Mouse (Mus musculus): ENCODE data around the gene Chrm5. TPM values are rescaled to one million over a fixed set of nuclear protein-coding genes. Genes with fewer than 3 reads are reported as not detected.

Chrm5 gene
- polyA plus RNA-seq, 1 experiment from 2014 or later, result not detected

DNA sequence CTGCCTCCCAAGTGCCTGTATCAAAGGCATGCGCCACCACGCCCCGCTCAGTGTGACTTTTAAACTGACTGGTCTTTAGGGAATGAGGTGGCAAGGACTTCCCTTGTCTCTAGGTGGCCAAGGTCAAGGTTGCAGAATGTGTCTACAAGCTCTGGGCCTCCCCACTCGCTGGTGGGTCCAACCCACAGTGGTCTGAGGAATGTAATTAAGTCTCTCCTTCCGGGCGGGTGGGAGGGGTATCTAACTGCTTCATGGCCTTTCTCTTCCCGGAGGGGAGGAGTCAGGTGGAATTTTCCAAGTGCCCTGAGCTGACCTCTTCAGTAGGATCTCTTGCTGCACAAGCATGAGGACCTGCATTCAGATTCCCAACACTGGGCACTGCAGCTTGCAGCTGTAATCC lies 17.3 kb upstream of the Chrm5 start:
- Histone ChIP-seq H3K4me3 (no peak overlapping the region), H3K4me2 (replicated peaks) (no peak overlapping the region), H3K4me1 (peaks cover 14% of the 10 kb centered on the region), H3K36me3 (no peaks in the 10 kb centered on the region), H3K27ac (no peak overlapping the region), H3K27me3 (no peaks in the 10 kb centered on the region), H3K9me3 (no peaks in the 10 kb centered on the region), H3K9ac (no peak overlapping the region)
- 70% methylated on average over 7 of the region's 7 CpGs for WGBS
- ATAC-seq (ENCODE audit: low FRiP score, low read depth), result no peak

- no peak; the same call in 1 of the 2 replicates for ATAC-seq (ENCODE audit: low FRiP score, low read depth)
- 43% methylated on average over 11 of the region's 11 CpGs for WGBS
Measured at GRCm38 (mm10) chr2:112493539-112494260, 13.1 kb upstream of the Chrm5 start.

DNA sequence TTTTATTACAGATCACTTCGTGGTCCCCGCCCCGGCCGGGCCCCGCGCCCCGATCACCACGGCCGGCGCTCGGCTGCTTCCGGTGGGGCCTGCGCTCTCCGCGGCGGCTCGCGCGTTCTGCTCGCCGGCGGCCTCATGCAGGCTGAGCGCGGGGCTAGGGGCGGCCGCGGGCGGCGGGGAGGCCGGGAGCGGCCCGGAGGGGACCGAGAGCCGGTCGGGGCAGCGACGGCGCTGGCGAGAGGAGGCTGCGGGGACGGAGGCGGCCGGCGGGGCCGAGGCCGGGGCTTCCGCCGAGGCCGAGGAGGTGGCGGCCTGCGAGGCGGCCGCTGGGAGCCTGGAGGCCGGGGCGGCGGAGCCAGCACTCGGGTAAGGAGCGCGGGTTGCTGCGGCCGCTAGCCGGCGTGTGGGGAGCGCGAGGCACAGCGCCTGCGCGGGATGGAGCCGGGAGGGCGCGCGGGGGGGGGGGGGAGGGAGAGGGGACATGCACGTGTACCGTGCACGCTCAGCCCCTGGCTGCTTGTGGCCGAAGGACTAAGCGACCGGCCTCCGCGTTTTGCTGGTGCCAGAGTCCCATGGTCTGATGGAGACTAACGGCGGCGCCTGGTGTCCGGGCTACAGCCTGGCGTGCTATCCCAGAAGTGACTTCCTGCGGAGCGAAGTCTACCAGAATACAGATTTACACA lies 12.4 kb upstream of the Chrm5 start, which contains the start of gene Aven:
Aven (plus strand) TSS at position 109 of the 683 bp plus-strand sequence.
- Histone ChIP-seq H3K36me3 (no peaks in the 10 kb centered on the region), H3K4me2 (replicated peaks) (peak within 1 kb of the TSS; percentile 68)

More at GRCm38 (mm10) chr2:112493539-112494260, 13.1 kb upstream of the Chrm5 start:
- H3K36me3 ChIP-seq, result no peaks in the 10 kb centered on the region
- peak overlapping the region; percentile 99 for H3K9ac ChIP-seq
- peak overlapping the region; percentile 99; the same call in 1 of the 2 replicates for H3K27ac ChIP-seq
- H3K4me1 ChIP-seq, result peaks cover 16% of the 10 kb centered on the region
- no peaks in the 10 kb centered on the region for H3K9me3 ChIP-seq
- H3K4me2 ChIP-seq (replicated peaks), result peak overlapping the region; percentile 68
- H3K27me3 ChIP-seq, result no peaks in the 10 kb centered on the region
- H3K4me3 ChIP-seq, result peak overlapping the region; percentile 75

DNA sequence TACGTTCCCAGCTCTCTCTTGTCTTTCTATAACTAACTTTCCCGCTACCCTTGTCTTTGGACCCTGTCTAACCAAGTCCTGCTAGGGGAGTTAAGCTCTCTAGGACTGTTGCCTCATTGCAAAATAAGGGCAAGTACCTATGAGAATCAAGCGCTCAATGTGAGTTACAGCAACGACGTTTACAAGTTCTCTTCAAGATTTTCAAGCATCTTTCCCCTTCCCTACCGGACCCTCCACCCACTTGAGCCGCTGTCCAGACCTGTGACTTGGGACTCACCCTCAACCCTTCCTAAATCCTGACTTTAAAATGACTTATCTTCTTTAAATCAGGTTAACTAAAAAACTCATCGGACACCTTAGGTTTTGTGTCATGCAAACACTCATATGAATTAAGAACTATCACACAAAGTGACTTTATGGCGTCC lies 11.9 kb upstream of the Chrm5 start:
- Histone ChIP-seq H3K4me2 (replicated peaks) (peak overlapping the region; percentile 68), H3K36me3 (no peaks in the 10 kb centered on the region), H3K9ac (peak overlapping the region; percentile 99), H3K27ac (peak overlapping the region; percentile 99), H3K4me3 (peak overlapping the region; percentile 75), H3K27me3 (no peaks in the 10 kb centered on the region), H3K4me1 (peaks cover 13% of the 10 kb centered on the region), H3K9me3 (no peaks in the 10 kb centered on the region)
- ATAC-seq (ENCODE audit: low FRiP score, low read depth), result peak; percentile 10
- WGBS, result 7% methylated on average over 9 of the region's 9 CpGs

More for the DNA sequence above, 12.4 kb upstream of the Chrm5 start, which contains the start of gene Aven:
- H3K4me1 ChIP-seq, result peaks cover 14% of the 10 kb centered on the region
- no peaks in the 10 kb centered on the region for H3K27me3 ChIP-seq
- no peaks in the 10 kb centered on the region for H3K9me3 ChIP-seq
- ATAC-seq (ENCODE audit: low FRiP score, low read depth), result peak; percentile 94
- H3K27ac ChIP-seq, result peak within 1 kb of the TSS; percentile 99
- H3K9ac ChIP-seq, result peak within 1 kb of the TSS; percentile 99
- peak within 1 kb of the TSS; percentile 75 for H3K4me3 ChIP-seq
- WGBS, result under 1% methylated on average over 61 of the region's 87 CpGs

DNA sequence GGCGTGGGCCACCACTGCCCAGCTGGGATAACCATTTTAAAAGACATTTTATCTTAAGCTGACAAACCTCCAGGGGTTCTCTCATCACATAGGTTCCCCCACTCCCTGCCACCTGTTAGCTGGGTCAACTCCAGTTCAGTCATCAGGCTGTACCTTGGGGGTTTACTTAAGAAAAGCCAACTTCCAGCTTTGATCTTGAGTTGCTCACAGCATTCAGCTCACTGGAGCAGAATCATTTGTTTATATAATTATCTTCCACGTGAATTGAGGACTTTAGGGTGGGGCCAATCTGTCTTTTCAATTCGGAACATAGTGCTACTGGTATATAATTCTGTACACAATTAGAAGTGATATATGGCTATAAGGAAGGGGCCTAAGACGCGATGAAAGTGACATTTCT lies 11.1 kb upstream of the Chrm5 start:
- H3K36me3 ChIP-seq, result no peaks in the 10 kb centered on the region
- no peaks in the 10 kb centered on the region for H3K9me3 ChIP-seq
- H3K4me2 ChIP-seq (replicated peaks), result peak overlapping the region; percentile 68; the same call in 1 of the 2 replicates
- ATAC-seq (ENCODE audit: low FRiP score, low read depth), result no peak
- H3K27ac ChIP-seq, result no peak overlapping the region
- H3K9ac ChIP-seq, result no peak overlapping the region
- 77% methylated on average over 5 of the region's 5 CpGs for WGBS
- H3K27me3 ChIP-seq, result no peaks in the 10 kb centered on the region
- peaks cover 13% of the 10 kb centered on the region for H3K4me1 ChIP-seq
- H3K4me3 ChIP-seq, result no peak overlapping the region

- H3K9ac ChIP-seq, result no peak overlapping the region
- no peak overlapping the region for H3K27ac ChIP-seq
- 77% methylated on average over 11 of the region's 11 CpGs for WGBS
- H3K36me3 ChIP-seq, result no peaks in the 10 kb centered on the region
- no peak overlapping the region for H3K4me3 ChIP-seq
- no peak for ATAC-seq (ENCODE audit: low FRiP score, low read depth)
- H3K4me1 ChIP-seq, result peaks cover 13% of the 10 kb centered on the region
- H3K27me3 ChIP-seq, result no peaks in the 10 kb centered on the region
- H3K9me3 ChIP-seq, result no peaks in the 10 kb centered on the region
- no peak overlapping the region for H3K4me2 ChIP-seq (replicated peaks)
Measured at GRCm38 (mm10) chr2:112490483-112491196, 10.1 kb upstream of the Chrm5 start.

GRCm38 (mm10) chr2:112484886-112485285 lies 4.3 kb upstream of the Chrm5 start:
- Histone ChIP-seq H3K4me2 (replicated peaks) (no peak overlapping the region), H3K4me1 (no peaks in the 10 kb centered on the region), H3K4me3 (no peak overlapping the region), H3K27ac (no peak overlapping the region), H3K27me3 (no peaks in the 10 kb centered on the region), H3K36me3 (no peaks in the 10 kb centered on the region), H3K9ac (no peak overlapping the region), H3K9me3 (no peaks in the 10 kb centered on the region)
- no peak for ATAC-seq (ENCODE audit: low FRiP score, low read depth)
- 69% methylated on average over 2 of the region's 2 CpGs for WGBS

- no peak overlapping the region for H3K4me3 ChIP-seq
- ATAC-seq (ENCODE audit: low FRiP score, low read depth), result no peak
- 71% methylated on average over 2 of the region's 2 CpGs for WGBS
Measured at GRCm38 (mm10) chr2:112483334-112483651, 2.7 kb upstream of the Chrm5 start.

DNA sequence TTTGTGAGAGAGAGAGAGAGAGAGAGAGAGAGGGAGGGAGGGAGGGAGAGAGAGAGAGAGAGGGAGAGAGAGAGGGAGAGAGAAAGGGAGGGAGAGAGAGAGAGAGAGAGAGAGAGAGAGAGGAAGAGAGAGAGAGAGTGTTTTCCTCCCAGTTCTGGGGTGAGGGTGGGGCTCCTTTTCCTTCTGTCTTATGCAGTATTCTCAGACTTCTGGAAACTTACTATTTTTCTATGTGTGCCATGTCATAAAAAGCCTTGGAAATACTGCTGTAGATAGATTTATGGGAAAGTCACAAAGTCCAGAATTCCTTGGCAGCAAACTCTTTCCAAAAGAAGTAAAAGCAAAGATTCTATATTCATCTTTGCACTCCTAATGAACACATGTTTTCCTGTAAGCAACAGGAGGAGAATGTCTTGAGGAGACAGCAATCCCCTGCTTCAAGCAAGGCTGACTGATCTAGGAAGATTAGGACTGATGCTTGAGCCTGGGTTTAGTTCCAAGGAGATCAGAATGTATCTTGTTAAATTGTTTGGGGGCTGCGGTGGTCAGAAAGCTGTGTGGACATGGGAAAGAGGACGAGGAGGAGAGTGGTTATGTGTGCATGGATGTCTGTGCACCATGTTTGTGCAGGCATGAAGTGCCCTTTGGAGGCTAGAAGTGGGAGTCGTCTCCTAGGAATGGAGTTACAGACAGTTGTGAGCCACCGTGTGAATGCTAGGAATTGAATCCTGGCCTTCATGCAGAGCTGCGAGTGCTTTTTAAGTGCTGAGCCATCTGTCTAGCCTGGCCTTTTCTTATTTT lies 2.2 kb upstream of the Chrm5 start:
- H3K4me3 ChIP-seq, result no peak overlapping the region
- no peak overlapping the region for H3K9ac ChIP-seq
- WGBS, result 75% methylated on average over 5 of the region's 5 CpGs
- no peaks in the 10 kb centered on the region for H3K27me3 ChIP-seq
- no peaks in the 10 kb centered on the region for H3K36me3 ChIP-seq
- no peaks in the 10 kb centered on the region for H3K4me1 ChIP-seq
- H3K4me2 ChIP-seq (replicated peaks), result no peak overlapping the region
- H3K27ac ChIP-seq, result no peak overlapping the region
- ATAC-seq (ENCODE audit: low FRiP score, low read depth), result no peak
- no peaks in the 10 kb centered on the region for H3K9me3 ChIP-seq

More at GRCm38 (mm10) chr2:112483334-112483651, 2.7 kb upstream of the Chrm5 start:
- Histone ChIP-seq H3K4me2 (replicated peaks) (no peak overlapping the region), H3K9me3 (no peaks in the 10 kb centered on the region), H3K36me3 (no peaks in the 10 kb centered on the region), H3K9ac (no peak overlapping the region), H3K27ac (no peak overlapping the region), H3K4me1 (no peaks in the 10 kb centered on the region), H3K27me3 (no peaks in the 10 kb centered on the region)

DNA sequence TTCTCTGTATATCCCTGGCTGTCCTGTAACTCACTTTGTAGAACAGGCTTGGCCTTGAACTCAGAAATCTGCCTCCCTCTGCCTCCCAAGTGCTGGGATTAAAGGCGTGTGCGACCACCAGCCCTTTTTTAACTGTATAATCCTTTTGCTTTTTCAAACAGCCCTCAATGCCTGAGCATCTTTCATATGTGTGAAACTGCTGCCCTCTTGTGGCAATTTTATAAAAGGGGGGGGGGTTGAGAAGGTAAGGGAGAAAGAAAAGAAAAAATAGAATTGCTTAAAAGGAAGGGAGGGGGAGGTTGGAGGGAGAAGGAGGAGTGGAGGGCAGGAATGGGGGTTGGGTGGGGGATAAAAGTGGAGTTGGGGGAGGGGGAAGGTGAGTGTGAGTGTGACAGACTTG lies 995 bp upstream of the Chrm5 start:
- Histone ChIP-seq H3K4me1 (no peaks in the 10 kb centered on the region), H3K9ac (no peak overlapping the region), H3K9me3 (no peaks in the 10 kb centered on the region), H3K36me3 (no peaks in the 10 kb centered on the region), H3K27me3 (no peaks in the 10 kb centered on the region), H3K27ac (no peak overlapping the region), H3K4me2 (replicated peaks) (no peak overlapping the region), H3K4me3 (no peak overlapping the region)
- ATAC-seq (ENCODE audit: low FRiP score, low read depth), result no peak
- 0% methylated on average over 2 of the region's 2 CpGs for WGBS

DNA sequence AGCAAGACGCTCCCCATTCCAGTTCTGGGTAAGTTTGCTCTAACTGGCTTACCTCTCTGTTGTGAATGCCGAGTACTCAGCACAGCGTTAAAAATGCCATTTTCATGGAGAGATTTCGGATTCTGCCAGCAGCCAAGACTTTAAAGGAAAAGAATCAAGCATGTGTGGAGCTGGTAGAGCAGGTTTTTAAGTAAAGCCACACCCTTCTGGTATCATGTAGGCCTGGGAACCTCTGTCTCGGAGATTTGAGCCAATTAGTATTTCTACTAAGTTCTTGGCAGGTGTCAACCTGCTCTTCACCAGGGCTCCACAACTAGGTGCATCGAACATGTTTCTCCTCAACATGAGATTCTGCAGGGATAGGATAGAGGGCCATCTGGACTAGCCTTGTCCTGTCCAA lies 4.0 kb downstream of the Chrm5 start:
- ATAC-seq (ENCODE audit: low FRiP score, low read depth), result no peak
- 78% methylated on average over 6 of the region's 6 CpGs for WGBS
- Histone ChIP-seq H3K4me1 (no peaks in the 10 kb centered on the region), H3K4me2 (replicated peaks) (no peak overlapping the region), H3K9ac (no peak overlapping the region), H3K4me3 (no peak overlapping the region), H3K27me3 (no peaks in the 10 kb centered on the region), H3K36me3 (no peaks in the 10 kb centered on the region), H3K27ac (no peak overlapping the region), H3K9me3 (no peaks in the 10 kb centered on the region)

Data from limb, embryonic 13.5 days (tissue).